Mouse (Mus musculus): ENCODE results near the gene Ift81.

Ift81 gene

GRCm38 (mm10) chr5:122516029-122516730 lies 98.1 kb downstream of the Ift81 start:
- DNase-seq (ENCODE audit: low spot score): no peak

- DNase-seq (ENCODE audit: low spot score): no peak
These were observed 100.2 kb downstream of the Ift81 start for GRCm38 (mm10) chr5:122514127-122514521.

GRCm38 (mm10) chr5:122513421-122514126 lies 100.7 kb downstream of the Ift81 start:
- DNase-seq (ENCODE audit: low spot score): no peak

GRCm38 (mm10) chr5:122512011-122512410 lies 102.3 kb downstream of the Ift81 start:
- DNase-seq (ENCODE audit: low spot score): no peak

GRCm38 (mm10) chr5:122511405-122511804 lies 102.9 kb downstream of the Ift81 start:
- peak; percentile 30 for DNase-seq (ENCODE audit: low spot score)

- no peak for DNase-seq (ENCODE audit: low spot score)
These were observed 103.6 kb downstream of the Ift81 start for GRCm38 (mm10) chr5:122510651-122511157.

GRCm38 (mm10) chr5:122509608-122510007 lies 104.7 kb downstream of the Ift81 start:
- peak; percentile 35 for DNase-seq (ENCODE audit: low spot score)

- DNase-seq (ENCODE audit: low spot score): no peak
These were observed 105.4 kb downstream of the Ift81 start for GRCm38 (mm10) chr5:122508861-122509306.

GRCm38 (mm10) chr5:122507396-122507795 lies 106.9 kb downstream of the Ift81 start:
- no peak for DNase-seq (ENCODE audit: low spot score)

GRCm38 (mm10) chr5:122506462-122506861 lies 107.9 kb downstream of the Ift81 start:
- DNase-seq (ENCODE audit: low spot score): no peak

GRCm38 (mm10) chr5:122505554-122505953 lies 108.8 kb downstream of the Ift81 start:
- DNase-seq (ENCODE audit: low spot score): no peak

GRCm38 (mm10) chr5:122503760-122504119 lies 110.6 kb downstream of the Ift81 start:
- DNase-seq (ENCODE audit: low spot score): no peak

- no peak for DNase-seq (ENCODE audit: low spot score)
These were observed 111.1 kb downstream of the Ift81 start for GRCm38 (mm10) chr5:122503015-122503759.

- DNase-seq (ENCODE audit: low spot score): peak; percentile 83
These were observed 112.0 kb downstream of the Ift81 start, which contains the start of gene Atp2a2 for GRCm38 (mm10) chr5:122502077-122502941. Gene Atp2a2, minus strand, starts transcription at chr5:122502225.

- DNase-seq (ENCODE audit: low spot score): peak; percentile 62
These were observed 112.9 kb downstream of the Ift81 start for GRCm38 (mm10) chr5:122501101-122502076.

- no peak for DNase-seq (ENCODE audit: low spot score)
These were observed 113.8 kb downstream of the Ift81 start for GRCm38 (mm10) chr5:122500563-122500962.

All from adipocyte (in vitro differentiated cells).